Mouse (Mus musculus): ENCODE measurements around the gene Olfr1270. TPM values are rescaled to one million over a fixed set of nuclear protein-coding genes. Genes with fewer than 3 reads are reported as not detected.

The Olfr1270 gene
- total RNA-seq (2023) = not detected in 4 replicates

DNA sequence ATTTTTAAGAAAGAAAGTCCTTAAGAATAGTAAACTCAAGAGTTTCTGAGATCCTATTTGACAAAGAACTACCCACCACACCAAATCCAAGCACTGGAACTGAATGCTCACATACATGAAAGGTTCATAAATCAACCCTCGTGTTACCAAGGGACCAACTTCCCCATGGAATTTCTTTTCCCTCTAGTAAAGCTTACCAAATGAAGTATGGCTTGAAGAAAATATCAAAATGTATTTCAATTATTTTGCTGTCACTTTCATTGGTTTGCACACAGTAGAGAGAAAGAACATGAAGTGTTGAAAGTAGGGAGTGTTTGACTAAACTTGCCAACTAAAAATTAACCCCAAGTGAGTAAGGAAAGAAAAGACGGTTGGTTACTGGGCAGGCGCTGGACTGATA lies at the start of gene Olfr1270:
Gene Olfr1270, minus strand, starts transcription at position 101 of the 400 bp plus-strand sequence.

DNA sequence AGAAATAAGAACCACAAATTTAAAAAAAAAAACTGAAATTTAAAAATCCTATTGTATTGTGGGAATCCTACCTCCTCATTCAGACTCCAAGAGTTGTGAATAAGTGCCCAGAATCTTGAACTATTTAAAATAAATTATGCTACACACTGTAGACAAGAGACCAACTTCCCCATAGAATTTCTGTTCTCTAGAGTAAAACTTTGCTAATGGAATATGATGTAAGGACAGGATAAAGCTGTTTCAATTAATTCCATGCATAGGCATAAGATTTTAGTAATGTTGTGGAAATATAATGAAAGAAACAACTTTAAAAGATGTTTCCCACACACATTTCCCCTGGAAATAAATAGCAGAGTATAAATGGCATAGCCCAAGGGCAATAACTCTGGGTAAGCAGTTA lies 10.7 kb downstream of the Olfr1270 start, which contains the start of gene Olfr32:
Gene Olfr32, minus strand, starts transcription at position 101 of the 400 bp plus-strand sequence.

DNA sequence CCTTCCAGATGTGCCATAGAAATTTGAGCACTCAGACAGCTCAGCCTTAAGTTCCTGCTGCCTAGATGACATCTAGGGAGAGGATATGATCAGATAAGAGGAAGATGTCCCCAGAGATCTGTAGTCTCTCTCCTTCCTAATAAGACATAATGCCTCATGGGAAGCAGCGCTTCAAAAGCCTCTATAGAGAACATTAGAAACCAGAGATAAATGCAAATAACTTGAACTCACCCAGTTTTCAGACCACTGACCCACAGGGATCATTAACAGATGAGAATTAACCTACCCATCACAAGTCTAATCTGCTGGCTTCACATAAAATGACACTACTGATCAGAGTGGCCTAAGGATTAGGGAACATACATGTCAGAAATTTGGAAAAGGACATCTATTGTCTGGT lies 31.6 kb downstream of the Olfr1270 start, which contains the start of gene Olfr1269:
Gene Olfr1269, minus strand, starts transcription at position 101 of the 400 bp plus-strand sequence.

Other genes with a start within 250 kb of the Olfr1270 start
- gene Olfr1258, start 225.8 kb downstream of the Olfr1270 start, total RNA-seq (2023) = not detected in 4 replicates
- gene Olfr1259, start 204.4 kb downstream of the Olfr1270 start, total RNA-seq (2023) = not detected in 4 replicates
- gene Olfr1260, start 178.8 kb downstream of the Olfr1270 start, total RNA-seq (2023) = not detected in 4 replicates
- not detected in 4 replicates for gene Olfr1261, start 161.9 kb downstream of the Olfr1270 start, total RNA-seq (2023)
- not detected in 4 replicates for gene Olfr1262, start 152.9 kb downstream of the Olfr1270 start, total RNA-seq (2023)
- gene Olfr1263, start 141.0 kb downstream of the Olfr1270 start, total RNA-seq (2023) = not detected in 4 replicates
- not detected in 4 replicates for gene Olfr1264, start 127.5 kb downstream of the Olfr1270 start, total RNA-seq (2023)
- gene Olfr1265, start 117.8 kb downstream of the Olfr1270 start, total RNA-seq (2023) = 0.09 TPM in 1 of 4 replicates, not detected in the others
- not detected in 4 replicates for gene Olfr140, start 89.5 kb downstream of the Olfr1270 start, total RNA-seq (2023)
- gene Olfr1269, start 31.7 kb downstream of the Olfr1270 start, total RNA-seq (2023) = not detected in 4 replicates
- not detected in 4 replicates for gene Olfr32, start 10.8 kb downstream of the Olfr1270 start, total RNA-seq (2023)
- 0.24 to 0.72 TPM (median 0.38 TPM) in 4 replicates for gene Olfr1506, start 71.4 kb upstream of the Olfr1270 start, total RNA-seq (2023)
- not detected in 4 replicates for gene Olfr142, start 104.5 kb upstream of the Olfr1270 start, total RNA-seq (2023)
- gene Olfr1271, start 117.9 kb upstream of the Olfr1270 start, total RNA-seq (2023) = not detected in 4 replicates
- gene Olfr1272, start 139.8 kb upstream of the Olfr1270 start, total RNA-seq (2023) = not detected in 4 replicates
- gene Gm13769, start 169.1 kb upstream of the Olfr1270 start, total RNA-seq (2023) = not detected in 4 replicates
- not detected in 4 replicates for gene Olfr1274-ps, start 245.6 kb upstream of the Olfr1270 start, total RNA-seq (2023)